Mouse (Mus musculus): ENCODE data around the gene Slc1a7. TPM values are rescaled to one million over a fixed set of nuclear protein-coding genes. Genes with fewer than 3 reads are reported as not detected.

Slc1a7 gene
- polyA plus RNA-seq, 1 experiment from 2014 or later: not detected

DNA sequence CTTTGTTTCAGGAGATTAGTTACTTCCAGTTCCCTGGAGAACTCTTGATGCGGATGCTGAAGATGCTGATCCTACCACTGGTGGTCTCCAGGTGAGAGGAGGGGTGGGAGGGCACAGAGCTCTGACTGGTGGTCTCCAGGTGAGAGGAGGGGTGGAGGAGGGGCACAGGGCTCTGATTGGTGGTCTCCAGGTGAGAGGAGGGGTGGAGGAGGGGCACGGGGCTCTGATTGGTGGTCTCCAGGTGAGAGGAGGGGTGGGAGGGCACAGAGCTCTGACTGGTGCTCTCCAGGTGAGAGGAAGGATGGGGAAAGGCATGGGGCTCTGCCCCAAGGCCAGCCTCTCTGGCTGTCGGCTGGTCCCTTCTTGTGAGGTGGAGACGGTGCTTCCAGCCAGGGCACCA lies 9.5 kb downstream of the Slc1a7 start:
- no peaks in the 10 kb centered on the region for H3K9me3 ChIP-seq (ENCODE audit: control insufficient read depth, low read length)
- H3K4me1 ChIP-seq (replicated peaks; ENCODE audit: control insufficient read depth, insufficient read depth, low read length): no peaks in the 10 kb centered on the region
- DNase-seq (ENCODE audit: low spot score) (no peak), ATAC-seq (ENCODE audit: low FRiP score) (no peak)
- WGBS: 62% methylated on average over 4 of the region's 4 CpGs
- H3K4me2 ChIP-seq (replicated peaks; ENCODE audit: low read depth, low read length): no peak overlapping the region
- no peak overlapping the region for H3K27ac ChIP-seq (ENCODE audit: low read depth, low read length)
- H3K4me3 ChIP-seq (ENCODE audit: low read depth, low read length): no peak overlapping the region
- H3K9ac ChIP-seq (ENCODE audit: low read depth, low read length): no peak overlapping the region
- H3K27me3 ChIP-seq (ENCODE audit: control insufficient read depth, insufficient read depth, low read length): no peaks in the 10 kb centered on the region
- H3K36me3 ChIP-seq (ENCODE audit: control insufficient read depth, insufficient read depth, low read length): no peaks in the 10 kb centered on the region

DNA sequence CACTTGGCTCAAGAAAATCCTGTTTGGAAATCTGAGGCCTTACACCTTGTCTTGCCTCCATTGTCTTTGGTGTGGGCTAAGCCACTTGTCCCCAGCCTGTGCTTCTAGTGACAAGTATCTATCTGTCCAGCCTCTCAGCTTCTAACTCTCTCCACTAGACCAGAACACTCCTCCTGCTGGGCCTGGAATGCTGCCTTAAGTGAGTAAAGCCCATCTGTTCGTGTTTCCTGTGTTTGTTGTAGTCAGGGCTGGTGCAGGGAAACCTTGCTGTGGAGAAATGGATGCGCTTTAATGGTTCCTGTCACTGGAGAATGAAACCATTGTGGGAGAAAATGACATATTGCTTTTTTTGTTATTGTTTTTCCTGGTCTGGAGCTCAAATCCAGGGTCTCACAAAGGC lies 11.4 kb downstream of the Slc1a7 start:
- Histone ChIP-seq H3K36me3 (ENCODE audit: control insufficient read depth, insufficient read depth, low read length) (no peaks in the 10 kb centered on the region), H3K9me3 (ENCODE audit: control insufficient read depth, low read length) (no peaks in the 10 kb centered on the region), H3K27ac (ENCODE audit: low read depth, low read length) (0 out of 2 replicates have a peak overlapping the region, but pooled peaks have one; percentile 1), H3K4me2 (replicated peaks; ENCODE audit: low read depth, low read length) (no peak overlapping the region), H3K4me3 (ENCODE audit: low read depth, low read length) (no peak overlapping the region), H3K9ac (ENCODE audit: low read depth, low read length) (no peak overlapping the region), H3K27me3 (ENCODE audit: control insufficient read depth, insufficient read depth, low read length) (no peaks in the 10 kb centered on the region), H3K4me1 (replicated peaks; ENCODE audit: control insufficient read depth, insufficient read depth, low read length) (no peaks in the 10 kb centered on the region)
- 18% methylated on average over 2 of the region's 2 CpGs for WGBS
- ATAC-seq (ENCODE audit: low FRiP score) (no peak), DNase-seq (ENCODE audit: low spot score) (peak; percentile 24)

DNA sequence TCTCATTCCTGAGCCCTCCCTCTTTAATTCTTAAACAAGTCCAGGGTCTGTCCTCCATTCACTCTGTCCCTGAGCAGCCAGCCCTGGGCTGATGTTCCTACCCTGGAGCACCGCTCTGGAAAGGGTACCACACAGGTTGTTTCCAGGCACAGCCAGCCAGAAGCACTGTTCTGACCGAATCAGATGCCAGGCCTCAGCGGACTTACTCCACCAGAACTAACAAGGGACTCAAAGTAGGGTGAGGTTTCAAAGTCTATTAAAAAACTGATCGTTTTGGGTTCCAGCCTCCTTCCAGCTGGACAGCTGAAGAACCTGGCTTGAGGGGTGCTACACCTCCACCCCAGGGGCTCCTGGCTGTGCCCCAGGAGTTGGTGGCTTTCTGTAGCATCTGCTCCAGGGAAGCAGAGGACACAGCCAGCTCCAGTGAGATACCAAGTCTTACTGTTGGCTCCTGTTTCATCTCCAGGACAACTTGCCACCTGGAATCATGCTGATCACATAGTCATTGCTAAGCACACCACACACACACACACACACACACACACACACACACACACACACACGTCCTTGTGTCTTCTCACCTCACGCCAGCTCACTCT lies 12.0 kb downstream of the Slc1a7 start:
- Histone ChIP-seq H3K9me3 (ENCODE audit: control insufficient read depth, low read length) (no peaks in the 10 kb centered on the region), H3K9ac (ENCODE audit: low read depth, low read length) (no peak overlapping the region), H3K27me3 (ENCODE audit: control insufficient read depth, insufficient read depth, low read length) (no peaks in the 10 kb centered on the region), H3K4me1 (replicated peaks; ENCODE audit: control insufficient read depth, insufficient read depth, low read length) (no peaks in the 10 kb centered on the region), H3K4me3 (ENCODE audit: low read depth, low read length) (no peak overlapping the region), H3K36me3 (ENCODE audit: control insufficient read depth, insufficient read depth, low read length) (no peaks in the 10 kb centered on the region), H3K27ac (ENCODE audit: low read depth, low read length) (no peak overlapping the region), H3K4me2 (replicated peaks; ENCODE audit: low read depth, low read length) (no peak overlapping the region)
- WGBS: 60% methylated on average over 6 of the region's 6 CpGs
- DNase-seq (ENCODE audit: low spot score) (no peak), ATAC-seq (ENCODE audit: low FRiP score) (no peak)

DNA sequence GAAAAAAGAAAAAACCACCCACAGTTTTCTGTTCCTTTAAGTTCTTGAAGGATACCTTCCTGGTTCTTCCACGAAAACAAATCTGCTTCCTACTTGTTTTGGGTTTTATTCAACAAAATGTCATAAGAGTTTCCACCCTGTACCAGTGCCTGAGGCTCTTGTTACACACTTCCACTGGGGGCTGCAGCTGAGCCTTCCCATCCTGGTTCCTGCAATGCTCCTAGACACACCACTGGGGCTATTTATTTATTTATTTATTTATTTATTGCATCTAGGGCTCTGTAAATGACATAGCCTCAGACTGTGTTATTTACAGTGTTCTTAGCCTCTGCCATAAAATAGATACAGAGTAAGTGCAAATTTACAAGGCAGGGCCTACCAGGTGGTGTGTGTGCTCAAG lies 15.6 kb downstream of the Slc1a7 start:
- Histone ChIP-seq H3K9me3 (ENCODE audit: control insufficient read depth, low read length) (no peaks in the 10 kb centered on the region), H3K4me1 (replicated peaks; ENCODE audit: control insufficient read depth, insufficient read depth, low read length) (no peaks in the 10 kb centered on the region), H3K4me2 (replicated peaks; ENCODE audit: low read depth, low read length) (no peak overlapping the region), H3K9ac (ENCODE audit: low read depth, low read length) (no peak overlapping the region), H3K27me3 (ENCODE audit: control insufficient read depth, insufficient read depth, low read length) (no peaks in the 10 kb centered on the region), H3K4me3 (ENCODE audit: low read depth, low read length) (no peak overlapping the region), H3K27ac (ENCODE audit: low read depth, low read length) (no peak overlapping the region), H3K36me3 (ENCODE audit: control insufficient read depth, insufficient read depth, low read length) (no peaks in the 10 kb centered on the region)
- ATAC-seq (ENCODE audit: low FRiP score) (no peak), DNase-seq (ENCODE audit: low spot score) (no peak)
- 89% methylated on average over 1 of the region's 1 CpGs for WGBS

DNA sequence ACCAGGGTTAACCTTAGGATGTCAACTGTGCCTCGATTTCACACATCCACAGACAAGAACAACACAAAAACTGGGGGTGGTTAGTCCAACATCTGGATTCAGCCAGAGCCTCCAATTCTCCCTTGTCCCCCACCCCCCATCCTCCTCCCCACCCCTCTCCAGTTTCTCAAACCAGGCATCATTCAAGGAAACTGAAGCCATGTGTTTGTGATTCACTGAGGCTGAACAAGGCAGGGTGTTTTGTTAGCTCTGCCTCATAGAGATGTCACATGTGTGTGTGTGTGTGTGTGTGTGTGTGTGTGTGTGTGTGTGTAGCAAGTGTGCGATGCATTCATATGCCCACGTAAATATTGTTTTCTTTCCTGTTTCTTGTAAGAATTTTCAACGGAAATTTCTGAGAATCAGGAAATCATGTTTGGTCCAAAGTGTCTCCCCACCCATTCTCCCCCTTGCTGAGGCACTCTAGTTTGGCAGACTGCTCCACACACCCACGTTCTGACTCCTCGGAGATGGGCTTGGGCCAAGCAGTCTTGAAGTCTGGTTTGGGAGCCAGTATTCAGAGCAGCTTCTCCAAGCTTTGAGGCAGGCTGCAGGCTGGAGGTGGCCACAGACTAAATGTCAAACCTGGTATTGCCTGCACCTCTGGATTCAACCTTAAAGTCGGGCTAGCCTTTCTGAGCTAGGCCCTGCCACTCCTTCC lies 16.3 kb downstream of the Slc1a7 start:
- no peak overlapping the region for H3K27ac ChIP-seq (ENCODE audit: low read depth, low read length)
- H3K27me3 ChIP-seq (ENCODE audit: control insufficient read depth, insufficient read depth, low read length): no peaks in the 10 kb centered on the region
- no peak overlapping the region for H3K9ac ChIP-seq (ENCODE audit: low read depth, low read length)
- WGBS: 60% methylated on average over 7 of the region's 7 CpGs
- ATAC-seq (ENCODE audit: low FRiP score) (no peak), DNase-seq (ENCODE audit: low spot score) (no peak)
- H3K4me2 ChIP-seq (replicated peaks; ENCODE audit: low read depth, low read length): no peak overlapping the region
- no peak overlapping the region for H3K4me3 ChIP-seq (ENCODE audit: low read depth, low read length)
- no peaks in the 10 kb centered on the region for H3K4me1 ChIP-seq (replicated peaks; ENCODE audit: control insufficient read depth, insufficient read depth, low read length)
- no peaks in the 10 kb centered on the region for H3K36me3 ChIP-seq (ENCODE audit: control insufficient read depth, insufficient read depth, low read length)
- no peaks in the 10 kb centered on the region for H3K9me3 ChIP-seq (ENCODE audit: control insufficient read depth, low read length)

DNA sequence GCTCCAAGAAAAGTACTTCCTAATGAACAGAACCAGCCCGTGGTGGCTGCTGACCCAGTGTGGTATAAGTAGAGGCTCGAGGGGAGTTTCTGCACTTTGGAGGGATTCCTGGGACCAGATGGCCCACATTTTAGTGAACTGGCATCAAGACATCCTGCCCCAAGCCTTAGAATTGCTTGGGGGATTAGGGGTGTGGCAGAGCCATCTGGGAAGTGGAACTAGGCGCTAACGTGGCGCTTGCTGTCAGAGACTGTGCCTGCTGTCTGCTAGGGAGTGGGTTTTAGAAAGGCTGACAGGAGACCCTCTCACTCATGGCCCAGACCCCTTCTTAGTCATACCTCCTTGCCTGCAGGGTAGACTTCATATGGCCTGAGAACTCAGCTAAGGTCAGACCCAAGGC lies 17.7 kb downstream of the Slc1a7 start:
- 83% methylated on average over 5 of the region's 5 CpGs for WGBS
- DNase-seq (ENCODE audit: low spot score) (no peak), ATAC-seq (ENCODE audit: low FRiP score) (no peak)
- H3K27ac ChIP-seq (ENCODE audit: low read depth, low read length): no peak overlapping the region
- no peaks in the 10 kb centered on the region for H3K9me3 ChIP-seq (ENCODE audit: control insufficient read depth, low read length)
- no peak overlapping the region for H3K4me2 ChIP-seq (replicated peaks; ENCODE audit: low read depth, low read length)
- H3K36me3 ChIP-seq (ENCODE audit: control insufficient read depth, insufficient read depth, low read length): no peaks in the 10 kb centered on the region
- no peaks in the 10 kb centered on the region for H3K27me3 ChIP-seq (ENCODE audit: control insufficient read depth, insufficient read depth, low read length)
- no peaks in the 10 kb centered on the region for H3K4me1 ChIP-seq (replicated peaks; ENCODE audit: control insufficient read depth, insufficient read depth, low read length)
- no peak overlapping the region for H3K4me3 ChIP-seq (ENCODE audit: low read depth, low read length)
- H3K9ac ChIP-seq (ENCODE audit: low read depth, low read length): no peak overlapping the region

DNA sequence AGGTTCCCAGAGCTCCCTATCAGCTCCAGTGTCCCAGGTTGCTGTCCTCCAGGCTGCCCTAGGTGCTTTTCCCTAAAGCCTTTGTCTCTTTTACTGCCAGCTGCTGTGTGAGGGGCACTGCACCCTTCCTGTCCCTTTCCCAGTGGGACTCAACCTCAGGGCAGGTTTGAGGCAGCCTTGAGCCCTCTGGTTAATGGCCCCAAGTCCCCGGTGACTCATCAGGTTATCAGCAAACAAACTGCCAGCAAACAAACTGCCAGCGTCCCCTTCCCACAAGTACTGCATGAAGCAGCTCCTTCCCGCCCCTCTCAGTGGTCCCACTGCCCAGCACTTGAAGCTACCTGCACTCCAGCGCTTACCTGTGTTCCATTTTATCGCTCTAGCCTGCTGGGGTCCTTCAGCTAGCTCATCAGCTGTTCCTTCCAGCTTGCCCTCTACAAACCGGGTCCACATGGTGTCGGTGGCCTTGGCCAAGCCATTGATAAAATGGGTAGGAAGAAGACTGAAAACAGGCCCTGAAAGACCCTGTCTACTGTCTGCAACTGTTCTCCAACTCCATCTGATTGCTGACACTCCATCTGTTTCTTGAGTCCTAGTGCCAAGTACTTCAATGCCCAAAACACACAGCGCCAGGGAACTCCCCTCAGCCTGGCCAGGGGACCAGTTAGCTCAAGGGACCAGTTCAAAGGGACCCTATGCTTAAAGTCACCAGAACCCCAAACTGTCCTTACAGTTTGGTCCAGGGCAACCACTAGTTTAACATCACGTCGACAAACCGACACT lies 18.4 kb downstream of the Slc1a7 start:
- Histone ChIP-seq H3K9me3 (ENCODE audit: control insufficient read depth, low read length) (no peaks in the 10 kb centered on the region), H3K4me3 (ENCODE audit: low read depth, low read length) (no peak overlapping the region), H3K36me3 (ENCODE audit: control insufficient read depth, insufficient read depth, low read length) (no peaks in the 10 kb centered on the region), H3K27ac (ENCODE audit: low read depth, low read length) (no peak overlapping the region), H3K9ac (ENCODE audit: low read depth, low read length) (no peak overlapping the region), H3K4me2 (replicated peaks; ENCODE audit: low read depth, low read length) (no peak overlapping the region), H3K27me3 (ENCODE audit: control insufficient read depth, insufficient read depth, low read length) (no peaks in the 10 kb centered on the region), H3K4me1 (replicated peaks; ENCODE audit: control insufficient read depth, insufficient read depth, low read length) (no peaks in the 10 kb centered on the region)
- no peak for ATAC-seq (ENCODE audit: low FRiP score)
- no peak for DNase-seq (ENCODE audit: low spot score)
- 93% methylated on average over 11 of the region's 11 CpGs for WGBS

DNA sequence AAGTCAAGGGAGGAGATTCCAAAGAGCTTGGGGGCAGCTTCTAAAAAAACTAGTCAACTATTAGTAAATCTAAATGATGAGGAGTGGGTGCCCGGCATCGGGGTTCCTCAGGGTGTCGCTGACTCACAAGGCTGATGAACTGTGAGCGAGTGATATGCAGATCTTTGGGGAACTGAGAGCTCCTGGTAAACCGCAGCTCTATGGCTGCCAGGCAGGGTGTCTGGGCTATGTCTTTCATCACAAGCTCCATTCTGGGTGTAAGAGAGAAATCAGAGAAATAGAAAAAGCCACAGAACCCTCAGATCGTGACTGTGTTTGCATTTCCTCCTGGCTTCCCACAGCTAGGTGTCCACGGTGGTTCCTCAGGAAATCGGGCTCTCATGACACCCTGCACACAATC lies 20.8 kb downstream of the Slc1a7 start:
- Histone ChIP-seq H3K36me3 (ENCODE audit: control insufficient read depth, insufficient read depth, low read length) (no peaks in the 10 kb centered on the region), H3K9me3 (ENCODE audit: control insufficient read depth, low read length) (no peaks in the 10 kb centered on the region), H3K27ac (ENCODE audit: low read depth, low read length) (no peak overlapping the region), H3K4me2 (replicated peaks; ENCODE audit: low read depth, low read length) (no peak overlapping the region), H3K4me3 (ENCODE audit: low read depth, low read length) (no peak overlapping the region), H3K9ac (ENCODE audit: low read depth, low read length) (no peak overlapping the region), H3K4me1 (replicated peaks; ENCODE audit: control insufficient read depth, insufficient read depth, low read length) (no peaks in the 10 kb centered on the region), H3K27me3 (ENCODE audit: control insufficient read depth, insufficient read depth, low read length) (no peaks in the 10 kb centered on the region)
- DNase-seq (ENCODE audit: low spot score): no peak
- WGBS: 66% methylated on average over 8 of the region's 8 CpGs
- no peak for ATAC-seq (ENCODE audit: low FRiP score)

Measured in hindbrain, embryonic 11.5 days (tissue).